Mouse (Mus musculus) layer of hippocampus, postnatal 14 days (tissue): ENCODE data around the gene Wnk3. TPM values are rescaled to one million over a fixed set of nuclear protein-coding genes. Genes with fewer than 3 reads are reported as not detected.
"Not testable (repeated sequence)": the region's sequence is repeated elsewhere in the genome, so short reads cannot be mapped to it uniquely, and the experiment has no call there.

Experiments
- DNase-seq, 2 experiments: peaks; one replicate each; pipeline ENCODE4 v3.0.0; 2021 to 2022; ENCODE audit warnings: low spot score in 2 of 2, mixed read lengths in 1 of 2
- long read RNA-seq, 2 experiments: library from polyadenylated mRNA; stranded (forward); transcript quantifications; one replicate each; pipeline ENCODE4 v2.0.0; 2021
- total RNA-seq, 2 experiments: library from RNA; stranded (reverse); gene quantifications; 2 replicates each; pipeline ENCODE4 v1.2.3; 2021

Wnk3 gene
- total RNA-seq = 10 to 100 TPM; 34.0 to 34.6 TPM
- long read RNA-seq, experiment 1 = 0 reads
- long read RNA-seq, experiment 2, partial matches to known transcripts = 0 of 1 reads
- long read RNA-seq, experiment 2, other reads (novel, unspliced or antisense) = 1 of 1 reads

GRCm38 (mm10) chrX:151197778-151198177, at the start of gene Wnk3:
Wnk3 (plus strand) TSS chrX:151198078.
- DNase-seq = no peak

GRCm38 (mm10) chrX:151158414-151158813, 39.5 kb upstream of the Wnk3 start:
- DNase-seq = no peak

GRCm38 (mm10) chrX:151168438-151169131, 29.3 kb upstream of the Wnk3 start:
- DNase-seq = peak; percentile 69 to 78

- DNase-seq = peak; percentile 68 to 84
Observed at GRCm38 (mm10) chrX:151169261-151169961, 28.5 kb upstream of the Wnk3 start.

- not testable (repeated sequence) for DNase-seq
Observed at GRCm38 (mm10) chrX:151173134-151173533, 24.7 kb upstream of the Wnk3 start.

GRCm38 (mm10) chrX:151298329-151298728, 100.5 kb downstream of the Wnk3 start:
- DNase-seq = no peak

- no peak for DNase-seq
Observed at GRCm38 (mm10) chrX:151313732-151314131, 115.9 kb downstream of the Wnk3 start.

- no peak for DNase-seq
Observed at GRCm38 (mm10) chrX:151333615-151334014, 135.7 kb downstream of the Wnk3 start.

GRCm38 (mm10) chrX:151337804-151338203, 139.9 kb downstream of the Wnk3 start:
- DNase-seq = no peak

- peak; percentile 83 to 86 for DNase-seq
Observed at GRCm38 (mm10) chrX:151343761-151344500, 146.1 kb downstream of the Wnk3 start, which contains the start of gene Fam120c. Fam120c (plus strand) TSS chrX:151344175.

GRCm38 (mm10) chrX:151344501-151344984, 146.7 kb downstream of the Wnk3 start:
- DNase-seq = peak; percentile 29 to 32

- no peak for DNase-seq
Observed at GRCm38 (mm10) chrX:151345333-151346125, 147.7 kb downstream of the Wnk3 start.

GRCm38 (mm10) chrX:151347278-151347677, 149.4 kb downstream of the Wnk3 start:
- no peak for DNase-seq

- peak in 1 of 2 experiments; percentile 16 for DNase-seq
Observed at GRCm38 (mm10) chrX:151349322-151349721, 151.4 kb downstream of the Wnk3 start.

Other genes starting within 250 kb of the Wnk3 start
- 100 to 1,000 TPM; 198 to 216 TPM for gene Gnl3l, start 180.8 kb upstream of the Wnk3 start, total RNA-seq
- 10 to 100 TPM; 24.4 to 24.6 TPM for gene Fgd1, start 151.9 kb upstream of the Wnk3 start, total RNA-seq
- gene Tsr2, start 101.5 kb upstream of the Wnk3 start, total RNA-seq = 10 to 100 TPM; 51.2 to 61.5 TPM
- gene Fam120c, start 146.1 kb downstream of the Wnk3 start, total RNA-seq = 10 to 100 TPM; 45.5 to 47.5 TPM